Mouse (Mus musculus) MEL (cell line): ENCODE measurements around the gene Slc22a20.

Source experiments
- MAX ChIP-seq: IDR thresholded peaks from 2 replicates; pipeline ENCODE4 v1.6.1; 2011; ENCODE audit warnings: low read length, improper control_type of control experiment
- USF1 ChIP-seq: IDR thresholded peaks from 2 replicates; pipeline ENCODE4 v1.6.1; 2014; ENCODE audit warnings: low read depth, mild to moderate bottlenecking, inconsistent platforms, low read length, improper control_type of control experiment, moderate library complexity

- TF ChIP-seq USF1: no peak
- TF ChIP-seq MAX: 0 out of 2 replicates have a peak, but pooled peaks have one; percentile 40
These were observed 61.8 kb downstream of the Slc22a20 start for GRCm38 (mm10) chr19:5923990-5924712.
